Mouse (Mus musculus) CH12.LX (cell line): ENCODE measurements at regions not wholly inside any gene's neighbourhood (a gene's known extent, or its start where the extent isn't known, plus 50 kb on each side); places are given as distances from the start of the nearest gene placed in this dataset.

Source experiments
- DNase-seq: peaks from one replicate; pipeline ENCODE4 v3.0.0-alpha.2; 2013; ENCODE audit errors: extremely low read depth
- H3K27ac ChIP-seq: 2 replicates; pipeline ENCODE4 v1.5.1; 2012; ENCODE audit warnings: low read depth, mild to moderate bottlenecking, control low read depth, moderate library complexity; ENCODE audit not compliant: insufficient read depth
- H3K27me3 ChIP-seq: replicated peaks from 2 replicates; pipeline ENCODE3; 2012; ENCODE audit warnings: inconsistent platforms
- H3K36me3 ChIP-seq, 2 experiments: replicated peaks in 1 of 2; 2 replicates each; pipeline versions ENCODE3 to v1.6.1; 2012; ENCODE audit warnings: inconsistent platforms in 1 of 2, low read length in 1 of 2, mild to moderate bottlenecking in 1 of 2, mixed read lengths in 1 of 2, moderate library complexity in 1 of 2; ENCODE audit not compliant: control insufficient read depth in 1 of 2, insufficient read depth in 1 of 2
- H3K4me1 ChIP-seq, 2 experiments: 2 replicates each; pipeline ENCODE4 v1.6.1; 2012; ENCODE audit warnings: inconsistent platforms in 1 of 2, moderate library complexity in 1 of 2; ENCODE audit not compliant: insufficient read depth in 2 of 2, control insufficient read depth in 1 of 2
- H3K4me2 ChIP-seq: 2 replicates; pipeline ENCODE4 v1.6.1; 2012; ENCODE audit warnings: low read depth, mild to moderate bottlenecking, control low read depth; ENCODE audit not compliant: poor library complexity, insufficient read depth, severe bottlenecking
- H3K4me3 ChIP-seq, 3 experiments: fragments of 150-350 bp in 1 of 3; sonication (generic) in 1 of 3; replicated peaks in 1 of 3; 2 replicates each; pipeline versions ENCODE3 to v1.5.1; 2011 to 2012; ENCODE audit warnings: low read depth in 2 of 3, low read length in 2 of 3, mild to moderate bottlenecking in 2 of 3, moderate library complexity in 2 of 3, control low read depth in 1 of 3, improper control_type of control experiment in 1 of 3, inconsistent platforms in 1 of 3, mixed read lengths in 1 of 3; ENCODE audit not compliant: poor library complexity in 1 of 3
- H3K79me2 ChIP-seq: replicated peaks from 2 replicates; pipeline ENCODE4 v1.6.1; 2012; ENCODE audit warnings: mild to moderate bottlenecking, moderate library complexity; ENCODE audit not compliant: control insufficient read depth, poor library complexity, insufficient read depth, severe bottlenecking; ENCODE audit errors: extremely low read depth
- H3K9ac ChIP-seq: 2 replicates; pipeline ENCODE4 v1.6.1; 2012; ENCODE audit warnings: low read depth, mild to moderate bottlenecking, control low read depth, moderate library complexity; ENCODE audit not compliant: insufficient read depth
- H3K9me3 ChIP-seq: replicated peaks from 2 replicates; pipeline ENCODE3; 2012; ENCODE audit warnings: low read length, inconsistent platforms, mixed read lengths
- BHLHE40 ChIP-seq: IDR thresholded peaks from 2 replicates; pipeline ENCODE4 v1.6.1; 2011; ENCODE audit warnings: mild to moderate bottlenecking, low read depth, low read length, improper control_type of control experiment
- CTCF ChIP-seq, 2 experiments: IDR thresholded peaks in 1 of 2; conservative IDR thresholded peaks in 1 of 2; 2 replicates each; pipeline ENCODE4 v1.5.1; 2011 to 2012; ENCODE audit warnings: low read depth in 2 of 2, low read length in 2 of 2, improper control_type of control experiment in 1 of 2, inconsistent platforms in 1 of 2, mild to moderate bottlenecking in 1 of 2, moderate library complexity in 1 of 2
- ELF1 ChIP-seq: IDR thresholded peaks from 2 replicates; pipeline ENCODE4 v1.6.1; 2014; ENCODE audit warnings: low read depth, mild to moderate bottlenecking, inconsistent platforms, low read length, improper control_type of control experiment
- EP300 ChIP-seq: IDR thresholded peaks from 2 replicates; pipeline ENCODE4 v1.6.1; 2011; ENCODE audit warnings: low read length, improper control_type of control experiment
- ETS1 ChIP-seq: conservative IDR thresholded peaks from 2 replicates; pipeline ENCODE4 v1.6.1; 2012; ENCODE audit warnings: low read depth, mild to moderate bottlenecking, inconsistent platforms, low read length, improper control_type of control experiment, moderate library complexity
- HCFC1 ChIP-seq: IDR thresholded peaks from 2 replicates; pipeline ENCODE4 v1.6.1; 2012; ENCODE audit warnings: low read depth, mild to moderate bottlenecking, inconsistent platforms, low read length, improper control_type of control experiment
- JUN ChIP-seq: IDR thresholded peaks from 2 replicates; pipeline ENCODE4 v1.6.1; 2011; ENCODE audit warnings: low read depth, mild to moderate bottlenecking, low read length, improper control_type of control experiment, moderate library complexity; ENCODE audit not compliant: insufficient read depth
- JUND ChIP-seq: conservative IDR thresholded peaks from 2 replicates; pipeline ENCODE4 v1.6.1; 2011; ENCODE audit warnings: low read depth, low read length, improper control_type of control experiment
- MAFK ChIP-seq: IDR thresholded peaks from 2 replicates; pipeline ENCODE4 v1.6.1; 2011; ENCODE audit warnings: low read length, improper control_type of control experiment; ENCODE audit not compliant: insufficient replicate concordance
- MAZ ChIP-seq: IDR thresholded peaks from 2 replicates; pipeline ENCODE4 v1.6.1; 2012; ENCODE audit warnings: low read depth, mild to moderate bottlenecking, inconsistent platforms, low read length, improper control_type of control experiment, moderate library complexity
- MEF2A ChIP-seq: IDR thresholded peaks from 2 replicates; pipeline ENCODE4 v1.6.1; 2014; ENCODE audit warnings: low read depth, mild to moderate bottlenecking, inconsistent platforms, low read length, improper control_type of control experiment, borderline replicate concordance
- NELFE ChIP-seq: IDR thresholded peaks from 2 replicates; pipeline ENCODE4 v1.6.1; 2011; ENCODE audit warnings: low read depth, low read length, improper control_type of control experiment
- PAX5 ChIP-seq: IDR thresholded peaks from 2 replicates; pipeline ENCODE4 v1.6.1; 2012; ENCODE audit warnings: low read length, inconsistent platforms, mixed read lengths
- POLR2A ChIP-seq: IDR thresholded peaks from 2 replicates; pipeline ENCODE4 v1.6.1; 2011; ENCODE audit warnings: low read depth, mild to moderate bottlenecking, improper control_type of control experiment, low read length
- POLR2AphosphoS2 ChIP-seq: IDR thresholded peaks from 2 replicates; pipeline ENCODE4 v1.6.1; 2011; ENCODE audit warnings: low read depth, low read length, improper control_type of control experiment
- RAD21 ChIP-seq: IDR thresholded peaks from 2 replicates; pipeline ENCODE4 v1.6.1; 2011; ENCODE audit warnings: low read depth, mild to moderate bottlenecking, low read length, improper control_type of control experiment, moderate library complexity
- SMC3 ChIP-seq: IDR thresholded peaks from 2 replicates; pipeline ENCODE4 v1.6.1; 2011; ENCODE audit warnings: low read depth, low read length, improper control_type of control experiment
- TBP ChIP-seq: conservative IDR thresholded peaks from 2 replicates; pipeline ENCODE4 v1.6.1; 2011; ENCODE audit warnings: low read depth, low read length, improper control_type of control experiment
- TCF12 ChIP-seq: IDR thresholded peaks from 2 replicates; pipeline ENCODE4 v1.6.1; 2014; ENCODE audit warnings: low read depth, mild to moderate bottlenecking, inconsistent platforms, low read length, improper control_type of control experiment
- UBTF ChIP-seq: IDR thresholded peaks from 2 replicates; pipeline ENCODE4 v1.6.1; 2012; ENCODE audit warnings: low read depth, mild to moderate bottlenecking, inconsistent platforms, low read length, improper control_type of control experiment, moderate library complexity
- ZC3H11A ChIP-seq: IDR thresholded peaks from 2 replicates; pipeline ENCODE4 v1.6.1; 2012; ENCODE audit warnings: low read depth, mild to moderate bottlenecking, inconsistent platforms, low read length, improper control_type of control experiment
- ZKSCAN1 ChIP-seq: IDR thresholded peaks from 2 replicates; pipeline ENCODE4 v1.6.1; 2012; ENCODE audit warnings: low read depth, inconsistent platforms, low read length, improper control_type of control experiment, borderline replicate concordance
- dilution Hi-C: fragments of 300-500 bp; cut with MboI; formaldehyde crosslinking; loops from 2 replicates; pipeline ENCODE4 v1.14.3; 2020; ENCODE audit warnings: low sequenced_read_pairs; ENCODE audit not compliant: extremely low pct_unique_long_range_greater_than_20kb, extremely low pct_ligation_motif_present
- in situ Hi-C: fragments of 300-500 bp; cut with MboI; formaldehyde crosslinking; loops from 3 replicates; pipeline ENCODE4 v1.14.3; 2019; ENCODE audit warnings: low sequenced_read_pairs, low pct_ligation_motif_present, low pct_unique_long_range_greater_than_20kb, mixed read lengths

GRCm38 (mm10) chr9:46672050-46672449 lies 326.5 kb upstream of the Gm4791 start:
- H3K27me3 ChIP-seq, result peaks cover 82% of the 10 kb centered on the region
- in situ Hi-C loops, result no loop called here
- no peaks in the 10 kb centered on the region for H3K79me2 ChIP-seq
- H3K36me3 ChIP-seq, result no peaks in the 10 kb centered on the region
- no peaks in the 10 kb centered on the region for H3K9me3 ChIP-seq
- no peaks in the 10 kb centered on the region for H3K4me1 ChIP-seq
- no peak overlapping the region for H3K4me3 ChIP-seq
- H3K4me2 ChIP-seq, result no peak overlapping the region
- H3K9ac ChIP-seq, result no peak overlapping the region
- TF ChIP-seq ELF1 (no peak), PAX5 (no peak), HCFC1 (no peak), ZKSCAN1 (no peak), JUND (no peak), MEF2A (no peak), UBTF (no peak), POLR2A (no peak), SMC3 (no peak), BHLHE40 (no peak), JUN (no peak), ZC3H11A (no peak), RAD21 (no peak)
- dilution Hi-C loops, result no loop called here
- H3K27ac ChIP-seq, result no peak overlapping the region
- DNase-seq, result no peak

GRCm38 (mm10) chr9:46654422-46654821 lies 334.6 kb upstream of the 4931429L15Rik start:
- no peak for DNase-seq
- TF ChIP-seq HCFC1 (no peak), CTCF (conservative IDR thresholded peaks at IDR 0.05 in 1 of 2, IDR thresholded peaks at IDR 0.05 in 1 of 2; ENCODE audit: low read depth in 2 of 2, low read length in 2 of 2) (no peak), MAZ (no peak), MEF2A (no peak), BHLHE40 (no peak), MAFK (no peak), NELFE (no peak), JUND (no peak), ETS1 (no peak), POLR2A (no peak), TBP (no peak), ZKSCAN1 (no peak), ELF1 (no peak), EP300 (no peak), TCF12 (no peak), POLR2AphosphoS2 (no peak)
- TF ChIP-seq, all 38 proteins: peak for 0
- no peaks in the 10 kb centered on the region for H3K9me3 ChIP-seq
- no peak overlapping the region for H3K27ac ChIP-seq
- H3K4me1 ChIP-seq, result no peaks in the 10 kb centered on the region
- no peak overlapping the region for H3K9ac ChIP-seq
- H3K4me2 ChIP-seq, result no peak overlapping the region
- in situ Hi-C loops, result no loop called here
- no peaks in the 10 kb centered on the region for H3K79me2 ChIP-seq
- peaks cover 67% of the 10 kb centered on the region for H3K27me3 ChIP-seq
- H3K4me3 ChIP-seq, result no peak overlapping the region
- H3K36me3 ChIP-seq, result no peaks in the 10 kb centered on the region
- dilution Hi-C loops, result no loop called here
